Comparison of ENCODE assay signal across 8 mouse cellular contexts in genomic region chr3:30592418-30592853, GRCm38 (mm10). TPM values are rescaled to one million over a fixed set of nuclear protein-coding genes. Genes with fewer than 3 reads are reported as not detected.
DNase-seq lines count a peak whose midpoint lies in the region; ATAC-seq lines count a peak whose summit lies in the region.
"Had no signal": no experiment of that assay in that cellular context is flagged by ENCODE, and none has a peak within 500 bp of the region (broad histone marks: within the 10 kb centered on the region; RNA-seq: fewer than 3 reads in every experiment).

No protein-coding gene starts in this region.

- DNase-seq in 3134 (ENCODE audit: extremely low read depth, insufficient read length, low spot score) (peak; percentile 53), 3T3-L1 (ENCODE audit: low read depth, low spot score) (peak; percentile 85)
- DNase-seq in cerebellum, postnatal 10 days = peak; percentile 36 to 56
- DNase-seq in hindlimb bud, embryonic 11.5 days (ENCODE audit: extremely low spot score, low read depth, low spot score) = peak; percentile 73
- no peak for DNase-seq in liver, embryonic 11.5 days (ENCODE audit: low spot score)
- DNase-seq in neural tube, embryonic 10.5 days (ENCODE audit: extremely low spot score, low spot score) = peak; percentile 31
- no peak for DNase-seq in urinary bladder, postnatal 4 days (ENCODE audit: low spot score in 2 of 2)

- H3K36me3 ChIP-seq in liver, embryonic 11.5 days (ENCODE audit: control insufficient read depth, insufficient read depth, low read length) = no peaks in the 10 kb centered on the region

- H3K27ac ChIP-seq in liver, embryonic 11.5 days (ENCODE audit: low read depth, low read length) = no peak overlapping the region

- peak; percentile 44; the same call in 1 of the 2 replicates for ATAC-seq in liver, embryonic 11.5 days (replicated peaks; ENCODE audit: low FRiP score)

- no peak overlapping the region for H3K9ac ChIP-seq in liver, embryonic 11.5 days (ENCODE audit: low read depth, low read length)

- H3K27me3 ChIP-seq in liver, embryonic 11.5 days (replicated peaks; ENCODE audit: control insufficient read depth, insufficient read depth, low read length) = no peaks in the 10 kb centered on the region

- no peaks in the 10 kb centered on the region for H3K4me1 ChIP-seq in liver, embryonic 11.5 days (replicated peaks; ENCODE audit: control insufficient read depth, insufficient read depth, low read length)

- no peak overlapping the region for H3K4me3 ChIP-seq in liver, embryonic 11.5 days (ENCODE audit: low read depth, low read length)

- WGBS in liver, embryonic 11.5 days = 4% methylated on average over 2 of the region's 2 CpGs

- no peaks in the 10 kb centered on the region for H3K9me3 ChIP-seq in liver, embryonic 11.5 days (ENCODE audit: control insufficient read depth, low read length)

- no peak overlapping the region for H3K4me2 ChIP-seq in liver, embryonic 11.5 days

RNA-seq across cellular contexts. Expression of gene Actrt3, which starts 7.3 kb away (rescaled TPM):
- not detected in 2 replicates for polyA plus RNA-seq in liver, embryonic 11.5 days (2014; fragmentation: Nextera tagmentation; extraction: Ambion mirVana)
- polyA plus RNA-seq: heart, embryonic 14.5 days had no signal

RNA-seq across cellular contexts. Expression of gene Mynn, which starts 9.4 kb away (rescaled TPM):
- polyA plus RNA-seq in liver, embryonic 11.5 days (2014; fragmentation: Nextera tagmentation; extraction: Ambion mirVana) = 23.2 and 24.7 TPM in 2 replicates

RNA-seq across cellular contexts. Expression of gene Mecom, which starts 44.6 kb away (rescaled TPM):
- 5.7 and 6.9 TPM in 2 replicates for polyA plus RNA-seq in liver, embryonic 11.5 days (2014; fragmentation: Nextera tagmentation; extraction: Ambion mirVana)

RNA-seq across cellular contexts. Expression of gene Lrriq4, which starts 51.9 kb away (rescaled TPM):
- not detected in 2 replicates for polyA plus RNA-seq in liver, embryonic 11.5 days (2014; fragmentation: Nextera tagmentation; extraction: Ambion mirVana)
- polyA plus RNA-seq: heart, embryonic 14.5 days had no signal

RNA-seq across cellular contexts. Expression of gene Lrrc34, which starts 55.2 kb away (rescaled TPM):
- polyA plus RNA-seq in liver, embryonic 11.5 days (2014; fragmentation: Nextera tagmentation; extraction: Ambion mirVana) = 0.65 and 0.93 TPM in 2 replicates

Comparison
In these comparisons a context has a peak if more than half of its experiments do, and no peak if none do; other contexts are left out.
1. DNase-seq: peak in 3134 (single experiment), 3T3-L1 (single experiment), cerebellum, postnatal 10 days (2 of 2), hindlimb bud, embryonic 11.5 days (single experiment) and neural tube, embryonic 10.5 days (single experiment); none in liver, embryonic 11.5 days (single experiment) and urinary bladder, postnatal 4 days (0 of 2).